Mouse (Mus musculus): Measurements from ENCODE around the gene Gm12355.
A peak's percentile ranks its signal among the peaks of the same experiment; 100 is the strongest.

The Gm12355 gene

GRCm38 (mm10) chr11:98602090-98602690 is 23.3 kb downstream of the Gm12355 start:
- DNase-seq (ENCODE audit: low read depth) = no peak

DNA sequence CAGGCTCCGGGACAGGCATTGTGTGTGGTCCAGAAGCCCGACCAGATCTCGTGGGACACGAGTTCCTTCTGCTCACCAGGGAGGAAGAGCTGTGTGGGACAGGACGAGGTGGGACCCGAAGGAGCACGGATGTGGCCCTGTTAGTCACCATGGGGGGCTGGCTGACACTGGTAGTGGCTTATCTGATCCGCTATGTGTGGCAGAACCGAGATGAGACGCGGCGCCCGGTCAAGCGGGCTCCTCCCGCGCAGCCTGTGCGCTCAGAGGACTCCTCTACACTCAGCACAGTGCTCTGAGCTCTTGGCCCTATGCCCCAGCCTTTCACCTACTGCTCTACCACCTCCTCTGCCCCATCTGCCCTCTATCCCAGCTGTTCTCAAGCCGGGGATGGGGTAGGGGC is 26.2 kb downstream of the Gm12355 start:
- peak; percentile 45 for DNase-seq (ENCODE audit: low read depth)

GRCm38 (mm10) chr11:98598851-98599290 is 26.6 kb downstream of the Gm12355 start:
- DNase-seq (ENCODE audit: low read depth) = no peak

DNA sequence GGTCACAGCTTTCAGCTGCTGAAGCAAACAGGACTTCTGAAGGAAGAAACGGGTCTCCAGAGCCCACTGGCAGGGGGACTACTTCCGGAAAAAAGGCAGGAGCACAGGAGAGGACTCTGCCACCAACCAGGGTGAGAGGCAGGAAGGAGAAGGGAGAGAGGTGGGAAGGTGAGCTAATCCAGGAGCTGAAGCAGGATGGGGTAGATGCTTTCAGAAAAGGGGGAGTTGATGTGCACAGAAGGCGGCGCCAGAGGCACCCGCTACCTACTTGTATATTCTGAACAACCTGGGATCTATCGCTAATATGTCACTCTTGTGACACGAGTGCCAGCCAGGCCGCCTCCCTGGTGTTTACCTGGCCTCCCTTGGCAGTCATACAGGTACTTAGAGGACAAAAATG is 27.5 kb downstream of the Gm12355 start, which contains the start of gene Lrrc3c:
Gene Lrrc3c (plus strand): TSS at position 301 of the 400 bp plus-strand sequence.
- DNase-seq (ENCODE audit: low read depth) = no peak

GRCm38 (mm10) chr11:98597363-98597762 is 28.1 kb downstream of the Gm12355 start:
- peak; percentile 86 for DNase-seq (ENCODE audit: low read depth)

GRCm38 (mm10) chr11:98595955-98596354 is 29.5 kb downstream of the Gm12355 start:
- DNase-seq (ENCODE audit: low read depth) = no peak

- no peak for DNase-seq (ENCODE audit: low read depth)
These were observed 30.0 kb downstream of the Gm12355 start for GRCm38 (mm10) chr11:98595473-98595872.

DNA sequence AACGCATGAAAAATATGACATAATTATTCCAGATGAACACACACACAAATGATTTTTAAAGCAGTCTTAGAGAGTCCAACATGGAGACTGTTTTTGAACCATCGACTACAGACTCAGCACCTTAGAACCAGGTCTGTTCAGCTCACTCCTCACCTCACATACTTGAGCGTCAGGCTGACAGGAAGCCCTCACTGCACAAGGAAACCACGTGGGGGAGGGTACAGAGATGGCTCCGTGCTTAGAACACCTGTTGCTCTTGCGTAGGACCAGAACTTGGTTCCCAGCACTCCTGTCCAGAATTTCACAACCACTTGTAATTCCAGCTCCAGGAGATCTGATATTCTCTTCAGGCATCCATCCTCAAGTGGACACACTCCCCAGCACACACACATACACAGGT is 30.4 kb downstream of the Gm12355 start:
- no peak for DNase-seq (ENCODE audit: low read depth)

GRCm38 (mm10) chr11:98590548-98591445 is 34.7 kb downstream of the Gm12355 start:
- DNase-seq (ENCODE audit: low read depth) = no peak

GRCm38 (mm10) chr11:98589306-98589705 is 36.2 kb downstream of the Gm12355 start:
- no peak for DNase-seq (ENCODE audit: low read depth)

DNA sequence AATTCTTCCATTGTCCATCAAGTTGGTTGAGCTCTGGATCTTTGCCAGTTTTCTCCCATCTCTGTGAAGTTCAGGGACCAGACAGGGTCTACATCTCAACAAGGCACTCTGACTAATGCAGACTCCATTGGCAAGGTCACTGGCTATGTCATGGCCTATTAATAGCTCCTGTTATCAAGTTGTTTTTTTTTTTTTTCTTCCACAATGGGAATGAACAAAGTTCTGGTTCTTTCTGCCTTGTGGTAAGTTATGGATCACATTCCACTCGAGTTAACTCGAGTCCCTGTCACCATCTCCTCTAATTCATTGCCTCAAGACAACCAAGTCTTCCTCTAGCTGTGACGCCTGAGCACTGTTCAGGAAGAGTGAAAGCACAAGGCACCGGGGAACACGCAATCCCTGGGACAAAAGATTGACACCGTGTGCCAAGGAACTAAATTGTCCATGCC is 36.6 kb downstream of the Gm12355 start:
- DNase-seq (ENCODE audit: low read depth) = peak; percentile 52

- DNase-seq (ENCODE audit: low read depth) = peak; percentile 93
These were observed 37.5 kb downstream of the Gm12355 start for GRCm38 (mm10) chr11:98587684-98588546.

DNA sequence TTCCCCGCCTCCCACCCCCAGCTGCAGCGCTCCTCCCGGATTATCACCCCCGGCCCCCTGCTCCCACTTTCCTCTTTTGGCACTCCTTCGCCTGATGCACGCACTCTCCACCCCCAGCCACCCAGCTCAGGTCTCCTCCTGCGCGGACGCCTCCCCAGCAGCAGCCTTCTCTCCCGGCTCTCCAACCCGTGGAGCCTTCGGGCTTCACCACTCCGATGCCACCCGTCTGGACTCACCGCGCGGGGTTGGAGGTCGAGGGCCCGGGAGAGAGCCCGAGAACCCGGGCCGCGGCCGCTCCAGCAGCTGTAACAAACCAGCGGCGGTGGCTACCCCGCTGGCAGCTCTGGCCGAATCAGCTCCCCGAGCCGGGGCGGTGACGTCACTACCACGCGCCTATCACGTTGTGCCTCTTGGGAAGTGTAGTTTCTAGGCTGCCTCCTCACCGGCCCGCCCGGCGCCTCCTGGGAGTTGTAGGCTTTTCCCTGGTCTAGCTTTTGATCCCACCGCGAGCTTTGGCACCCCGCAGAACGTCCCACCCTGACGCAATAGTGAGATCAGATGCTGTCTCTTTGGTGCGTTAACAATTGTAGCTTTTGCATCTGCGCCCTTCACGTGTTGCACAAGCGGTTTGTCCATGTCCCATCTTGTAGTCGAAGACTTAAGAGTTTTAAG is 38.4 kb downstream of the Gm12355 start, which contains the start of gene Ormdl3:
Gene Ormdl3 (minus strand): TSS at position 477 of the 672 bp plus-strand sequence.
- DNase-seq (ENCODE audit: low read depth) = peak; percentile 97

DNA sequence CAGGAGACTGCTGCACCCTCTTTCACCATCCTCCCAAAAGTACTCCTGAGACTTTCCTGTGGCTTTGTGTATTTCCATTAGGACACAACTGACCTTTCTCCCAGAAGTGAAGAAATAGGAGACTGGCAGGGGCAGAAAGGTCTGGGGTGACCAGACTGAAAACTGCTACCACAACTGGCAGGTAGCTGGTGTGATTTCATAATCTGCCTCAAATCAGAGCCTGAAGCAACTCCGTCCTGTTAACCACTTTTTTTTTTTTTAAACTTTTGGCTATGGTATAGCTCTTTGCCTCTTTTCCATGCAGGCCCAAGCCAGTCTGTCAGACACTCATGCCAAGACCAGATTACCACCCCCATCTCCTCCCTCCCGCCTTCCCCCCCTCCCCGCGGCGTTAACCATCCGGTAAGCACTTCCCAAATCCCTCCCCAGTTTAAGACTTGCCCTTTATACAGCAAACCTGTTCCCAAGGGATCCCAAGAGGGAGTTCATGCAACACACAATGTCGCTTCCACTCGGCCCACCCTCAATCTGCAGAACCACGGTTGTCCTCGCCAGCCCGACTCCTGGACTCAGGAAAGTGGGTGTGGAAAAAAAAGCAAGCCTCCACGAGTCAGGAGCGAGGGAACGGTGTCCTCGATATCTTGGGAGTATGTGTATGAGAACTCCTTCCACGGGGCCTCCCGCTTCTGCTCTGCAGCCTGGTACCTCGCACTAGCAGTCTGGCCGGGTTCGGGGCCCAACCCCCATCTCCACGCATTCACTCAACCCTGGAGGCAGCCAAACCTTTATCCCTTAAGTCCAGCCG is 39.2 kb downstream of the Gm12355 start:
- peak; percentile 29 for DNase-seq (ENCODE audit: low read depth)

- no peak for DNase-seq (ENCODE audit: low read depth)
These were observed 40.8 kb downstream of the Gm12355 start for GRCm38 (mm10) chr11:98584629-98585177.

GRCm38 (mm10) chr11:98584146-98584545 is 41.3 kb downstream of the Gm12355 start:
- DNase-seq (ENCODE audit: low read depth) = peak; percentile 34

DNA sequence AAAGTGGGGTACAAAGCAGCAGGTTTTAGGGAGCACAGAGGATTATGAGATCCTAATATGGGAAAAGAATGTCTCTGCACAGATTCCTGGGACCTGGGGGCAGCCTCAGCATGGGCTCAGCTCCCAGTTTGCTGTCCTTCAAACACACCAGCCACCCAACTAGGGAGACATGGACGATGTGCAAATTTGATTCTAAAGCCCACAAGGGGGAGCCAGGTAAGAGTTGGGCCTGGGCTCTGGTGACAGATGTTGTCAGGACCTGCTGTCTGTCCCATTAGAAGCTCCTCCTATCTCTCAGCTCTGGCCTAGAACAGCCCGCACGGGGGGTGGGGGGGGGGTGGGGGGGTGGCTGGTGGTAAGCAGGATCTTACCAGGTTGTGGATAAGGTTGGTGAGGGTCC is 41.9 kb downstream of the Gm12355 start:
- peak; percentile 49 for DNase-seq (ENCODE audit: low read depth)

DNA sequence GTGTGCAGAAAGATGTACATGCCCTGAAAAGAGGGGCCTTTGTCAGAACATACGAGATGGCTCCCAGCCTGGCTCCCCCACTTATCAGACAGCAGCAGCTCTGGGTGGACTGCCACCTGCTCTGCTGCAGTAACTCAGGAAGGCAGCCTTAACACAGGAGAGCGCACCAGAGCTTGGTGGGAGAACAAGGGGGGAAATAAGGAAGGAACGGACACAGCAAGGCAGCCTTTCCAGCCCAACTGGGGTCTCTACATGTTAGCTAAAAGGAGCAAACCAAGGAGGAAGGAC is 42.3 kb downstream of the Gm12355 start:
- DNase-seq (ENCODE audit: low read depth) = no peak

DNA sequence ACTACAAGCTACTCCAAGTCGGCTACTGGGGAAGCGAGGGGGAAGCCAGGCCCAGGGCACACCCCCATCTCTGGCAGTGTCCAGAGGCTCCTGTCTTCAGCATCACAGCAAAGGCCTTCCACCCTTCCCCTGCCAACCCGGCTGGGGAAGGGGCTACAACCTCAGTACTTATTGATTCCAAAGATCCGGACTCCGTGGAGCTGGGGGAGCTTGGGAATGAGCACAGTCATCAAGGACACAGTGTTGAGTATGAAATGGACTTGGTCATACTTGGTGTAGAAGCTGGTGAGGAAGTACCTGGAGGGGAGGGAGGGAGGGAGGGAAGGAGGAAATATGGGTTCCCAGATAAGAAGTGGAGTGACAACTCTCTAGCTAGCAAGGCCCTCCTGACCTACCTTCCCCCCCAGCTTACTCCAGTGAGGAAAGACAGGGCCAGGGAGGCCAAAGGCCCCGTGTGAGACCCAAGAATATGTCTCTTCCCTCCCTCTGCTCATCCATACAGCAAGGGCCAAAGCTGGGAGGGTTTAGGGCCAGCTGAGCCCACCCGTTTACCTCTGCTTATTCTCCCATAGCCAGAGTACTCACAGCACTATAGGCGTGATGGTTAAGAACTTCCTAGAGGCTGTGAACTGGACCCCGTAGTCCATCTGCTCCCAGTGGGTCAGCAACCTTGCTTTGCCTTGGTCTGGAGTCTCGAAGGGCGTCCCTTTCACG is 42.8 kb downstream of the Gm12355 start:
- peak; percentile 92 for DNase-seq (ENCODE audit: low read depth)

GRCm38 (mm10) chr11:98582030-98582388 is 43.5 kb downstream of the Gm12355 start:
- peak; percentile 40 for DNase-seq (ENCODE audit: low read depth)
